Mouse (Mus musculus) midbrain, embryonic 14.5 days (tissue): ENCODE measurements around the gene Il18. TPM values are rescaled to one million over a fixed set of nuclear protein-coding genes. Genes with fewer than 3 reads are reported as not detected.
A peak's percentile ranks its signal among the peaks of the same experiment; 100 is the strongest.

Experiments
- ATAC-seq: fragments of 200-750 bp; cut with Nextera tagmentation; 2 replicates; pipeline ENCODE4 v1.8.0; 2017; ENCODE audit warnings: moderate number of reproducible peaks, moderate library complexity; ENCODE audit not compliant: low FRiP score, low TSS enrichment
- DNase-seq: peaks from one replicate; pipeline ENCODE4 v3.0.0-alpha.2; 2015
- H3K27ac ChIP-seq: fragments of 300-500 bp; sonication (generic); replicated peaks from 2 replicates; pipeline ENCODE4 v1.5.1; 2014; ENCODE audit warnings: mild to moderate bottlenecking, low read depth, low read length, moderate library complexity
- H3K27me3 ChIP-seq: fragments of 300-500 bp; sonication (generic); 2 replicates; pipeline ENCODE4 v1.6.1; 2014; ENCODE audit warnings: low read length, control low read depth, mixed read lengths; ENCODE audit not compliant: control insufficient read depth, insufficient read depth
- H3K36me3 ChIP-seq: fragments of 300-500 bp; sonication (generic); 2 replicates; pipeline ENCODE4 v1.6.1; 2014; ENCODE audit warnings: low read length, control low read depth; ENCODE audit not compliant: control insufficient read depth, insufficient read depth
- H3K4me1 ChIP-seq: fragments of 300-500 bp; sonication (generic); 2 replicates; pipeline ENCODE4 v1.6.1; 2014; ENCODE audit warnings: mild to moderate bottlenecking, antibody characterized with exemption, low read length, control low read depth; ENCODE audit not compliant: control insufficient read depth, insufficient read depth
- H3K4me2 ChIP-seq: fragments of 300-500 bp; sonication (generic); 2 replicates; pipeline ENCODE4 v1.6.1; 2014; ENCODE audit warnings: mild to moderate bottlenecking, low read length, moderate library complexity
- H3K4me3 ChIP-seq: fragments of 300-500 bp; sonication (generic); replicated peaks from 2 replicates; pipeline ENCODE4 v1.5.1; 2014; ENCODE audit warnings: low read depth, low read length
- H3K9ac ChIP-seq: fragments of 300-500 bp; sonication (generic); replicated peaks from 2 replicates; pipeline ENCODE4 v1.6.1; 2014; ENCODE audit warnings: mild to moderate bottlenecking, low read length, moderate library complexity
- H3K9me3 ChIP-seq: fragments of 300-500 bp; sonication (generic); 2 replicates; pipeline ENCODE4 v1.6.1; 2016; ENCODE audit warnings: low read length, control low read depth, mixed read lengths; ENCODE audit not compliant: control insufficient read depth
- WGBS: fragments of 180-500 bp; shearing (Covaris S2); extraction: QIAGEN DNeasy Blood & Tissue Kit; methylation state at CpG from one replicate; pipeline ENCODE4 v1.1.7; 2014; 5-methylcytosine and 5-hydroxymethylcytosine counted together
- polyA plus RNA-seq: library from polyadenylated mRNA; unstranded; fragments of >200 nt; fragmentation: Nextera tagmentation; extraction: Ambion mirVana; gene quantifications from 2 replicates; pipeline ENCODE4 v1.2.1, GENCODE M21; 2014

Gene Il18
- polyA plus RNA-seq, result 21.7 and 23.1 TPM in 2 replicates

DNA sequence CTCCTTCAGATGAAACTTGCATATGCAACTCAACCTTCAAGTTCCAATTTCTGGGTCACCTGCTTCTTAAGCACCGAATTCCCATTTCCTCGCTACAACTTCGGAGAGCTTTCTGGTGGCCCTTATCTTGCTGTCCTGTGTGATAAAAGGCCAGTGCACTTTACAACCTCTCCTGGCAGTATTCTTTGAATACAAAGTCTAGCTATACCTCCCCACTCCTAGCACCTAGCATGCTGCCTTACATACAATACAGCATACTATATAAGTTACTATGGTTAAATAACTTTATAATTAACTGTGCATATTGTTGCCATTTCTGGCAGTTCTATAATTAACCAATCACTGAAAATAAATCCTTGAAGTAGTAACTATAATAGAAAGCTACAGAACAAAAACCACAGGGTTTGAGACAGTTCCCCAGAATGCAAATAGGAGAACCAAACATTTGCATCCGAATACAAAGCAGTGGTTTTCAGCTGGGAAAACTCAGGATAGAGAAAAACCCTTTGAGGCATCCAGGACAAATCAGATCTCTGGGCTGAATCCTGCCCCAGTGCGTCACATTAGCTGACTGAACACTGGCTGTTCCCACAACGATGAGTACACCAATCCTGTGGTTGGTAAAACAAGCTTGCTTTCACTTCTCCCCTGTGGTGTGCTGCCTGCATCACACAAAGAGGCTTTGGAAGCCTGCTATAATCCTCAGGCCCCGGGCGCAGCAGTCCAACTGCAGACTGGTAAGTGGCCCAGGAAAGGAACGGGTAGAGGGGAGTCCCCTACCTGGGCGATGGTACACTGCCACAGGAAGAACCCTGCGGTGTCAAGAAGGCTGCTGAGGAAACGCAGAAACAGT lies at the start of gene Il18:
Il18 (plus strand) TSS at position 587 of the 853 bp plus-strand sequence.
- peak within 1 kb of the TSS; percentile 42 for H3K9ac ChIP-seq
- H3K4me2 ChIP-seq, result peak within 1 kb of the TSS; percentile 50
- H3K9me3 ChIP-seq, result no peaks in the 10 kb centered on the region
- H3K27me3 ChIP-seq, result no peaks in the 10 kb centered on the region
- peak within 1 kb of the TSS; percentile 91 for H3K27ac ChIP-seq
- peak within 1 kb of the TSS; percentile 20 for H3K4me3 ChIP-seq
- no peaks in the 10 kb centered on the region for H3K36me3 ChIP-seq
- 17% methylated on average over 12 of the region's 12 CpGs for WGBS
- DNase-seq, result peak; percentile 89
- H3K4me1 ChIP-seq, result peaks cover 8% of the 10 kb centered on the region
- peak; percentile 95 for ATAC-seq

DNA sequence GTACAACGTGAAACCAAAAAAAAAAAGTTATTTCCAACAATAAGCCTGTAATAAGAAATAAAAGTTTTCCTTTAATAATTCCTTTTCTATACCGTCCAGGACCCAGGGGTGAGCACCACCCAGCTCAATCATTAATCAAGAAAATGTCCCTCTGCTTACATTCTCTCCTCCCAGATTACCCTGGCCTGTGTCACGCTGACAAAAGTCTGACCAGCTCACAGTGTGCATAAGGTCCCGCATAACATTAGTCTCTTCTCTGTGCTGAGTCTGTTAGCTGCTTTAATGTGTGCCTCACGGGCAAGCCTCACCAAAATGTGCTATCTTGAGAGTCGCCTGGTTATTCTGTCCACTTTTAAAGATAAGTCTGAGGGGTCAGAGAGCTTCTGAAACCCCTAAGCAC lies 49.2 kb upstream of the Il18 start:
- WGBS, result 59% methylated on average over 6 of the region's 6 CpGs

DNA sequence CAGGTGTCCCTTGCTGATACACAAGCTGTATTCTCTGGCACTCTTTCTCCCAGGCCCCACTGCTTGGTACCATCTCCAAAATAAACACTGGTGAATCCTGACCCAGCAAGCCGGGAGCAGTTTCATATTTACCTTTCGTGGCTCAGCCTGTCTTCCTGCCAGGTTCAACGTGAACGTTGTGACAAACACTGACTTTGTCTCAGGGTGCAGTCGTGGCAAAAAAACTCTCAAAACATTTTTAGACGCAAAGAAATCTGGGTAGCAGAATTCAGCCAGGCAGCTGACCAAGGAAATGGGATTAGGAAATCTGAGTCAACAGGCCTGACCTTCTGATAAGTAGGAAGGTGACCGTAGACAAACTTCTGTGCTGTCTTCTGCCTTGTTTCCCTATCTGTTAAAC lies 47.1 kb upstream of the Il18 start:
- Histone ChIP-seq H3K9me3 (no peaks in the 10 kb centered on the region), H3K27me3 (no peaks in the 10 kb centered on the region), H3K4me3 (no peak overlapping the region), H3K36me3 (no peaks in the 10 kb centered on the region), H3K4me1 (no peaks in the 10 kb centered on the region), H3K27ac (no peak overlapping the region), H3K9ac (no peak overlapping the region), H3K4me2 (no peak overlapping the region)
- ATAC-seq, result no peak
- WGBS, result 80% methylated on average over 7 of the region's 7 CpGs
- no peak for DNase-seq

More for the DNA sequence above, 49.2 kb upstream of the Il18 start:
- no peaks in the 10 kb centered on the region for H3K27me3 ChIP-seq
- H3K4me2 ChIP-seq, result no peak overlapping the region
- no peaks in the 10 kb centered on the region for H3K36me3 ChIP-seq
- no peak overlapping the region for H3K9ac ChIP-seq
- H3K9me3 ChIP-seq, result no peaks in the 10 kb centered on the region
- ATAC-seq (no peak), DNase-seq (no peak)
- H3K27ac ChIP-seq, result no peak overlapping the region
- H3K4me1 ChIP-seq, result 0 out of 2 replicates have a peak, but pooled peaks cover 3% of the 10 kb centered on the region
- H3K4me3 ChIP-seq, result no peak overlapping the region

DNA sequence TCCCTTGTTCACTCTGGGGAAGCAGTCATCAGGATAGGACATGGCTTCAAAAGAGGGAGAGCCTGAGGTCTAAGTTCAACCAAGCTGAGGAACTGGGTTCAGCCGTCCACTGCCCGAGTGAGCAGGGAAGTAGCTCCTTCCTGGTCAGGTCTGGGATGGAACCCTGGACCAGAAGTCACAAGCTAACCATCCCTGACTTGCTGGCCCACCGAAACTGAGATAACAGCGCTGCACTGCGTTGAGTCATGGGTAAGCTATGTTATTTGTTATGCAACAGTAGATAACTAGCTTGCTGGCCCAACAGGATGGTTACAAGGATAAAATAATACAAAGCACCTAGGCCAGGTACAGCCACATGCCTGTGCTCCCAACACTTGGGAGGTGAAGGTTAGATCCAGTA lies 39.2 kb upstream of the Il18 start:
- Histone ChIP-seq H3K27me3 (no peaks in the 10 kb centered on the region), H3K4me2 (no peak overlapping the region), H3K4me3 (no peak overlapping the region), H3K36me3 (no peaks in the 10 kb centered on the region), H3K27ac (no peak overlapping the region), H3K9ac (no peak overlapping the region), H3K4me1 (no peaks in the 10 kb centered on the region), H3K9me3 (no peaks in the 10 kb centered on the region)
- DNase-seq, result no peak
- WGBS, result 92% methylated on average over 5 of the region's 5 CpGs
- no peak for ATAC-seq

DNA sequence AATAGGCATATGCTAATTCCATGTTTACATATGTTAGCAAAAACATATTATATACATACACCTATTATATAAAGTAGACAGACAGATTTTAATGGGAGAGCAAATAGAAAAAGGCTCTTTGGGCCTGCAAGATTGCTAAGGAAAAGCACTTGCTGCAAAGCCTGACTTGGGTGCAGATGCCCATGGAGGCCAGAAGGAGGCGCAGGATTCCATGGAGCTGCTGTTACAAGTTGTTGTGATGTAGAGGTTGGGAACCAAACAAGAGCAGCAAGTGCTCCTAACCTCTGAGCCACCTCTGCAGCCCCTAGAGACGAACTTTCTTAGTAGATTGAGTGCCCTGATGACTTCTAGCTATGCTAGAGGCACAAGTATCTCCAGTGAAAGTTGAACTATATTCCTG lies 35.8 kb upstream of the Il18 start:
- no peak overlapping the region for H3K27ac ChIP-seq
- H3K36me3 ChIP-seq, result 0 out of 2 replicates have a peak, but pooled peaks cover 3% of the 10 kb centered on the region
- no peak overlapping the region for H3K4me2 ChIP-seq
- H3K27me3 ChIP-seq, result no peaks in the 10 kb centered on the region
- H3K9ac ChIP-seq, result no peak overlapping the region
- H3K9me3 ChIP-seq, result no peaks in the 10 kb centered on the region
- ATAC-seq (no peak), DNase-seq (peak; percentile 32)
- no peaks in the 10 kb centered on the region for H3K4me1 ChIP-seq
- WGBS, result 8% methylated on average over 2 of the region's 2 CpGs
- H3K4me3 ChIP-seq, result no peak overlapping the region

DNA sequence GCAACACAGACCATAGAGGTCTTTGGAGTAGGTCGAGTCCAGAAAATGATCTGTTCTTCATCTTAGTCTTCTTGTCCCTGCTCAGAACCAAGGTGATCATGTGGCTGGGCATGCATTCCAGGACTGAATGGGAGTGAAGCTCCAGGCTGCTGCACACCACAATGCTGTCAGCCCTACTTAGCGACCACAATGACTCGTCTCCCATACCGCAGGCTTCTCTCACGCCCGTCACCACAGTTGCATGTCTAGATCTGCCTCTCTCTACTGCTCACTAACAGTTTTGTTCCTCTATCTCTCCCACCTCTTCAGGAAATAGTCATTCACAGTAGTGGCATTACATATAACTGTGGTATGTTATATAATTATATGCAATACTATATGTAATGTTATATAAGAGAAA lies 33.9 kb upstream of the Il18 start:
- no peaks in the 10 kb centered on the region for H3K4me1 ChIP-seq
- no peaks in the 10 kb centered on the region for H3K9me3 ChIP-seq
- ATAC-seq, result no peak
- peaks cover 10% of the 10 kb centered on the region; the same call in 1 of the 2 replicates for H3K36me3 ChIP-seq
- H3K27me3 ChIP-seq, result no peaks in the 10 kb centered on the region
- no peak overlapping the region for H3K27ac ChIP-seq
- DNase-seq, result no peak
- WGBS, result 86% methylated on average over 6 of the region's 6 CpGs
- H3K9ac ChIP-seq, result no peak overlapping the region
- no peak overlapping the region for H3K4me3 ChIP-seq
- no peak overlapping the region for H3K4me2 ChIP-seq

DNA sequence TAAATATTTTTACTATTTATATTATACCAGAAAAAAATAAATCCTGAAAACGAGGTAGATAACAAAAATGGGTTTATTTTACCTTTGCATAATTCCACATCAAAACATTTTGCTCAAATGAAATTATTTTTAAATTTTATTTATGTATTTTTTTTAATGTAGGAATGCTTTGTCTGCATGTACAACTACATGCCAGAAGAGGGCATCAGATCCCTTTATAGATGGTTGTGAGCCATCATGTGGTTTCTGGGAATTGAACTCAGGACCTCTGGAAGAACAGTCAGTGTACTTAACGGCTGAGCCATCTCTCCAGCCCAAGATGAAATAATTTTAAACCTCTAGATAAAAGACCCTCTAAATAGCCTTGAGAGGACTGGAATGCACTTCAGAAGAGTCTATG lies 33.1 kb upstream of the Il18 start:
- WGBS, result 67% methylated on average over 2 of the region's 2 CpGs
- Histone ChIP-seq H3K9me3 (no peaks in the 10 kb centered on the region), H3K36me3 (peaks cover 10% of the 10 kb centered on the region; the same call in 1 of the 2 replicates), H3K27me3 (no peaks in the 10 kb centered on the region), H3K4me1 (no peaks in the 10 kb centered on the region), H3K27ac (no peak overlapping the region), H3K9ac (no peak overlapping the region), H3K4me3 (no peak overlapping the region), H3K4me2 (no peak overlapping the region)
- DNase-seq (no peak), ATAC-seq (no peak)

DNA sequence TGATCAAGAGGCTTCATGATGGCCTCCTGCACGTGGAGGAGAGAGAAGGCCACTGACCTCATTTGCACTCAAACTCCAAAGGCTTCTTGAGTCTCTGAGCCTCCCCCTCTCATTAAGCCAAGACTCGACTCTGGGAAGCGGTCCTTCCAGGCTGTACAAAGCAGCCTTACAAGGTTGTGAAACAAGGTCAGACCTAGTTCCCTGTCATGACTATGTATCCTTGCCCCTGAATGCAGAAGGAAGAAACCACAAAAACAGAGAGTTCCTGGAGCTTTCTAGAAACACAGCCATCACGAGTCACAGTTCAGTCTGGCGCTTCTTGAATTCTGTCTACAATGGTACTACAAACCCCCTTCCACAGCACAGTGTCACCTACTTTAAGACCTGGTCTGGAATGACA lies 32.1 kb upstream of the Il18 start:
- peaks cover 10% of the 10 kb centered on the region; the same call in 1 of the 2 replicates for H3K36me3 ChIP-seq
- H3K27ac ChIP-seq, result no peak overlapping the region
- ATAC-seq (no peak), DNase-seq (no peak)
- H3K4me3 ChIP-seq, result no peak overlapping the region
- WGBS, result 90% methylated on average over 5 of the region's 5 CpGs
- H3K9me3 ChIP-seq, result no peaks in the 10 kb centered on the region
- H3K27me3 ChIP-seq, result no peaks in the 10 kb centered on the region
- H3K9ac ChIP-seq, result no peak overlapping the region
- no peak overlapping the region for H3K4me2 ChIP-seq
- no peaks in the 10 kb centered on the region for H3K4me1 ChIP-seq

DNA sequence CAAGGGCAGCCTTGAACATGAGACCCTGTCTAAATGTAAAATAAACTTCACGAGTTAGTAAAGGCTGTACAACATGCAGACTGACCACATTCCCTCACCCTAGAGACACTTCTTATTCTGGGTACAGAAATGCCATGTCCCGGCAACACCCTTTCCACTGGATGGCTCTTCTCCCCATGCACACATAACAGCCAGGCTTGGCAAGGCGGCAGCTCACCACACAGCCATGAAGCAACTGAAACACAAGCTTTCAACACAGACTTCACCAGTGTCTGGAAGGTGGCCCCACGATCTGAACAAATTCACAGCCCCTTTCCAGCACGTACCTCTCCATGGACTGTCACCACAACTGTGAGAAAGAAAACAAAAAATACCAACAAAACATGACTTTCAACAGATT lies 29.7 kb upstream of the Il18 start:
- Histone ChIP-seq H3K9me3 (no peaks in the 10 kb centered on the region), H3K36me3 (peaks cover 10% of the 10 kb centered on the region; the same call in 1 of the 2 replicates), H3K27me3 (no peaks in the 10 kb centered on the region), H3K4me3 (no peak overlapping the region), H3K4me2 (no peak overlapping the region), H3K9ac (no peak overlapping the region), H3K4me1 (peaks cover 5% of the 10 kb centered on the region; the same call in 1 of the 2 replicates), H3K27ac (no peak overlapping the region)
- WGBS, result 92% methylated on average over 5 of the region's 5 CpGs
- ATAC-seq (no peak), DNase-seq (no peak)
